Mouse (Mus musculus): ENCODE measurements around the gene Rhd. TPM values are rescaled to one million over a fixed set of nuclear protein-coding genes. Genes with fewer than 3 reads are reported as not detected.
A peak's percentile ranks its signal among the peaks of the same experiment; 100 is the strongest.

Rhd gene
- polyA plus RNA-seq, 1 experiment from 2014 or later, result 3.0 TPM

GRCm38 (mm10) chr4:134853259-134853636 lies 11.1 kb upstream of the Rhd start, which contains the start of gene Maco1:
TSS of gene Maco1 (minus strand) at chr4:134853345.
- H3K27me3 ChIP-seq (replicated peaks; ENCODE audit: control insufficient read depth, insufficient read depth, low read length), result no peaks in the 10 kb centered on the region
- peak within 1 kb of the TSS; percentile 95 for H3K27ac ChIP-seq (replicated peaks; ENCODE audit: low read depth, low read length)
- no peaks in the 10 kb centered on the region for H3K36me3 ChIP-seq (ENCODE audit: control insufficient read depth, insufficient read depth, low read length)
- H3K4me3 ChIP-seq (ENCODE audit: low read depth, low read length), result peak within 1 kb of the TSS; percentile 95
- under 1% methylated on average over 26 of the region's 38 CpGs for WGBS
- H3K9me3 ChIP-seq (ENCODE audit: control insufficient read depth, low read length), result no peaks in the 10 kb centered on the region
- H3K4me1 ChIP-seq (ENCODE audit: control insufficient read depth, insufficient read depth, low read length), result peaks cover 11% of the 10 kb centered on the region; the same call in 1 of the 2 replicates
- H3K4me2 ChIP-seq (ENCODE audit: low read depth, low read length), result peak within 1 kb of the TSS; percentile 86
- H3K9ac ChIP-seq (ENCODE audit: low read depth, low read length), result peak within 1 kb of the TSS; percentile 96
- ATAC-seq (ENCODE audit: low read depth), result peak; percentile 96
- DNase-seq (ENCODE audit: low spot score), result peak; percentile 99

GRCm38 (mm10) chr4:134853637-134854485 lies 10.5 kb upstream of the Rhd start:
- Histone ChIP-seq H3K27me3 (replicated peaks; ENCODE audit: control insufficient read depth, insufficient read depth, low read length) (no peaks in the 10 kb centered on the region), H3K9ac (ENCODE audit: low read depth, low read length) (peak overlapping the region; percentile 72), H3K36me3 (ENCODE audit: control insufficient read depth, insufficient read depth, low read length) (no peaks in the 10 kb centered on the region), H3K9me3 (ENCODE audit: control insufficient read depth, low read length) (no peaks in the 10 kb centered on the region), H3K27ac (replicated peaks; ENCODE audit: low read depth, low read length) (peak overlapping the region; percentile 95), H3K4me1 (ENCODE audit: control insufficient read depth, insufficient read depth, low read length) (peaks cover 11% of the 10 kb centered on the region; the same call in 1 of the 2 replicates), H3K4me2 (ENCODE audit: low read depth, low read length) (peak overlapping the region; percentile 86), H3K4me3 (ENCODE audit: low read depth, low read length) (peak overlapping the region; percentile 95)
- DNase-seq (ENCODE audit: low spot score) (peak; percentile 95), ATAC-seq (ENCODE audit: low read depth) (peak; percentile 92)
- WGBS, result 2% methylated on average over 57 of the region's 91 CpGs

GRCm38 (mm10) chr4:134855371-134855770 lies 9.0 kb upstream of the Rhd start:
- peak; percentile 90 for DNase-seq (ENCODE audit: low spot score)
- Histone ChIP-seq H3K27me3 (replicated peaks; ENCODE audit: control insufficient read depth, insufficient read depth, low read length) (no peaks in the 10 kb centered on the region), H3K4me2 (ENCODE audit: low read depth, low read length) (no peak overlapping the region), H3K4me1 (ENCODE audit: control insufficient read depth, insufficient read depth, low read length) (peaks cover 11% of the 10 kb centered on the region; the same call in 1 of the 2 replicates), H3K9ac (ENCODE audit: low read depth, low read length) (no peak overlapping the region), H3K4me3 (ENCODE audit: low read depth, low read length) (no peak overlapping the region), H3K9me3 (ENCODE audit: control insufficient read depth, low read length) (no peaks in the 10 kb centered on the region), H3K36me3 (ENCODE audit: control insufficient read depth, insufficient read depth, low read length) (no peaks in the 10 kb centered on the region), H3K27ac (replicated peaks; ENCODE audit: low read depth, low read length) (peak overlapping the region; percentile 65)
- ATAC-seq (ENCODE audit: low read depth), result no peak
- 35% methylated on average over 3 of the region's 3 CpGs for WGBS

- WGBS, result 38% methylated on average over 5 of the region's 5 CpGs
Observed at GRCm38 (mm10) chr4:134856056-134856455, 8.3 kb upstream of the Rhd start.

GRCm38 (mm10) chr4:134856501-134856900 lies 7.8 kb upstream of the Rhd start:
- no peak for ATAC-seq (ENCODE audit: low read depth)

More at GRCm38 (mm10) chr4:134856056-134856455, 8.3 kb upstream of the Rhd start:
- ATAC-seq (ENCODE audit: low read depth) (no peak), DNase-seq (ENCODE audit: low spot score) (no peak)
- Histone ChIP-seq H3K27ac (replicated peaks; ENCODE audit: low read depth, low read length) (peak overlapping the region; percentile 59; the same call in 1 of the 2 replicates), H3K4me2 (ENCODE audit: low read depth, low read length) (no peak overlapping the region), H3K36me3 (ENCODE audit: control insufficient read depth, insufficient read depth, low read length) (no peaks in the 10 kb centered on the region), H3K9ac (ENCODE audit: low read depth, low read length) (no peak overlapping the region), H3K9me3 (ENCODE audit: control insufficient read depth, low read length) (no peaks in the 10 kb centered on the region), H3K27me3 (replicated peaks; ENCODE audit: control insufficient read depth, insufficient read depth, low read length) (no peaks in the 10 kb centered on the region), H3K4me1 (ENCODE audit: control insufficient read depth, insufficient read depth, low read length) (peaks cover 11% of the 10 kb centered on the region; the same call in 1 of the 2 replicates), H3K4me3 (ENCODE audit: low read depth, low read length) (no peak overlapping the region)

GRCm38 (mm10) chr4:134858494-134858893 lies 5.8 kb upstream of the Rhd start:
- Histone ChIP-seq H3K27me3 (replicated peaks; ENCODE audit: control insufficient read depth, insufficient read depth, low read length) (no peaks in the 10 kb centered on the region), H3K4me2 (ENCODE audit: low read depth, low read length) (no peak overlapping the region), H3K9ac (ENCODE audit: low read depth, low read length) (no peak overlapping the region), H3K4me1 (ENCODE audit: control insufficient read depth, insufficient read depth, low read length) (peaks cover 2% of the 10 kb centered on the region; the same call in 1 of the 2 replicates), H3K36me3 (ENCODE audit: control insufficient read depth, insufficient read depth, low read length) (no peaks in the 10 kb centered on the region), H3K27ac (replicated peaks; ENCODE audit: low read depth, low read length) (no peak overlapping the region), H3K9me3 (ENCODE audit: control insufficient read depth, low read length) (no peaks in the 10 kb centered on the region), H3K4me3 (ENCODE audit: low read depth, low read length) (no peak overlapping the region)
- WGBS, result 84% methylated on average over 4 of the region's 4 CpGs
- ATAC-seq (ENCODE audit: low read depth) (no peak), DNase-seq (ENCODE audit: low spot score) (no peak)

More at GRCm38 (mm10) chr4:134856501-134856900, 7.8 kb upstream of the Rhd start:
- H3K36me3 ChIP-seq (ENCODE audit: control insufficient read depth, insufficient read depth, low read length), result no peaks in the 10 kb centered on the region
- 31% methylated on average over 5 of the region's 5 CpGs for WGBS
- H3K27ac ChIP-seq (replicated peaks; ENCODE audit: low read depth, low read length), result peak overlapping the region; percentile 59; the same call in 1 of the 2 replicates
- no peaks in the 10 kb centered on the region for H3K27me3 ChIP-seq (replicated peaks; ENCODE audit: control insufficient read depth, insufficient read depth, low read length)
- H3K4me2 ChIP-seq (ENCODE audit: low read depth, low read length), result no peak overlapping the region
- H3K4me1 ChIP-seq (ENCODE audit: control insufficient read depth, insufficient read depth, low read length), result peaks cover 8% of the 10 kb centered on the region; the same call in 1 of the 2 replicates
- H3K4me3 ChIP-seq (ENCODE audit: low read depth, low read length), result no peak overlapping the region
- no peaks in the 10 kb centered on the region for H3K9me3 ChIP-seq (ENCODE audit: control insufficient read depth, low read length)
- no peak overlapping the region for H3K9ac ChIP-seq (ENCODE audit: low read depth, low read length)
- DNase-seq (ENCODE audit: low spot score), result peak; percentile 64

- Histone ChIP-seq H3K27ac (replicated peaks; ENCODE audit: low read depth, low read length) (no peak overlapping the region), H3K9me3 (ENCODE audit: control insufficient read depth, low read length) (no peaks in the 10 kb centered on the region), H3K4me1 (ENCODE audit: control insufficient read depth, insufficient read depth, low read length) (no peaks in the 10 kb centered on the region), H3K4me2 (ENCODE audit: low read depth, low read length) (no peak overlapping the region), H3K9ac (ENCODE audit: low read depth, low read length) (no peak overlapping the region), H3K4me3 (ENCODE audit: low read depth, low read length) (no peak overlapping the region), H3K36me3 (ENCODE audit: control insufficient read depth, insufficient read depth, low read length) (no peaks in the 10 kb centered on the region), H3K27me3 (replicated peaks; ENCODE audit: control insufficient read depth, insufficient read depth, low read length) (no peaks in the 10 kb centered on the region)
- 77% methylated on average over 6 of the region's 6 CpGs for WGBS
- ATAC-seq (ENCODE audit: low read depth) (no peak), DNase-seq (ENCODE audit: low spot score) (no peak)
Observed at GRCm38 (mm10) chr4:134861884-134862283, 2.5 kb upstream of the Rhd start.

GRCm38 (mm10) chr4:134862996-134863395 lies 1.3 kb upstream of the Rhd start:
- Histone ChIP-seq H3K9me3 (ENCODE audit: control insufficient read depth, low read length) (no peaks in the 10 kb centered on the region), H3K36me3 (ENCODE audit: control insufficient read depth, insufficient read depth, low read length) (no peaks in the 10 kb centered on the region), H3K27me3 (replicated peaks; ENCODE audit: control insufficient read depth, insufficient read depth, low read length) (no peaks in the 10 kb centered on the region), H3K27ac (replicated peaks; ENCODE audit: low read depth, low read length) (no peak overlapping the region), H3K4me3 (ENCODE audit: low read depth, low read length) (no peak overlapping the region), H3K4me1 (ENCODE audit: control insufficient read depth, insufficient read depth, low read length) (no peaks in the 10 kb centered on the region), H3K4me2 (ENCODE audit: low read depth, low read length) (no peak overlapping the region), H3K9ac (ENCODE audit: low read depth, low read length) (no peak overlapping the region)
- ATAC-seq (ENCODE audit: low read depth), result no peak
- WGBS, result 78% methylated on average over 7 of the region's 7 CpGs
- no peak for DNase-seq (ENCODE audit: low spot score)

All from embryonic facial prominence, embryonic 14.5 days (tissue).